Mouse (Mus musculus): ENCODE measurements around the gene Calr. TPM values are rescaled to one million over a fixed set of nuclear protein-coding genes. Genes with fewer than 3 reads are reported as not detected.
"Not testable (repeated sequence)": the region's sequence is repeated elsewhere in the genome, so short reads cannot be mapped to it uniquely, and the experiment has no call there.

Calr gene
- polyA plus RNA-seq, 1 experiment from 2014 or later: 1,018 TPM

- peak overlapping the region; percentile 98 for H3K9ac ChIP-seq
- peak overlapping the region; percentile 96 for H3K27ac ChIP-seq
- peak overlapping the region; percentile 63 for H3K4me2 ChIP-seq (replicated peaks)
- no peaks in the 10 kb centered on the region for H3K9me3 ChIP-seq
- 1% methylated on average over 59 of the region's 59 CpGs for WGBS
- H3K4me3 ChIP-seq: peak overlapping the region; percentile 93
- no peaks in the 10 kb centered on the region for H3K27me3 ChIP-seq
- peaks cover 40% of the 10 kb centered on the region for H3K36me3 ChIP-seq
- ATAC-seq (ENCODE audit: low FRiP score, low read depth): peak; percentile 78
- peaks cover 40% of the 10 kb centered on the region for H3K4me1 ChIP-seq
Observed at GRCm38 (mm10) chr8:84832034-84832717, 14.6 kb downstream of the Calr start.

DNA sequence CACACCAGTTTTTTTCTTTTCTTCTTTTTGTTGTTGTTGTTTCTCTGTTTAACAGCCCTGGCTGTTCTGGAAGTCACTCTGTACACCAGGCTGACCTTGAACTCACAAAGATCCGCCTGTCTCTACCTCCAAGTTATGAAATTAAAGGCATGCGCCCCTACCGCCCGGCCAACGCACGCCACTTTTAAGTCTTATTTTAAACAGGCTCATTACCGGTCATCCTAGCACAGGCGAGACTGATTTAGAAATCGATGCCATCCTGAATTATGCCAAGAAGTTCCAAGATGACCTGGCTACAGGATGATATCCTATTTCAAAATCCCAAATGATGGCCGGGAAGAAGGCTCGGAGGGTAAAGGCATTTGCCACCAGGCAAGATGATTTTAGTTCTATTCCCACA is 15.2 kb downstream of the Calr start, which contains the start of gene Gadd45gip1:
Gene Gadd45gip1, plus strand, starts transcription at position 33 of the 400 bp plus-strand sequence.
- Histone ChIP-seq H3K9ac (peak within 1 kb of the TSS; percentile 98), H3K27ac (peak within 1 kb of the TSS; percentile 96), H3K9me3 (no peaks in the 10 kb centered on the region), H3K27me3 (no peaks in the 10 kb centered on the region), H3K36me3 (peaks cover 33% of the 10 kb centered on the region), H3K4me3 (peak within 1 kb of the TSS; percentile 93), H3K4me1 (peaks cover 33% of the 10 kb centered on the region), H3K4me2 (replicated peaks) (peak within 1 kb of the TSS; percentile 63)
- ATAC-seq (ENCODE audit: low FRiP score, low read depth): no peak
- WGBS: 76% methylated on average over 11 of the region's 11 CpGs

- H3K27me3 ChIP-seq; H3K4me1 ChIP-seq; H3K4me2 ChIP-seq (replicated peaks); H3K36me3 ChIP-seq; H3K9ac ChIP-seq; ATAC-seq (ENCODE audit: low FRiP score, low read depth); H3K9me3 ChIP-seq; H3K27ac ChIP-seq; H3K4me3 ChIP-seq: not testable (repeated sequence)
- WGBS: 86% methylated on average over 2 of the region's 2 CpGs
Observed at GRCm38 (mm10) chr8:84826518-84826917, 20.2 kb downstream of the Calr start.

- no peak for ATAC-seq (ENCODE audit: low FRiP score, low read depth)
- H3K36me3 ChIP-seq: no peaks in the 10 kb centered on the region
- no peaks in the 10 kb centered on the region for H3K27me3 ChIP-seq
- H3K4me1 ChIP-seq: peaks cover 4% of the 10 kb centered on the region; the same call in 1 of the 2 replicates
- H3K27ac ChIP-seq: no peak overlapping the region
- H3K4me3 ChIP-seq: no peak overlapping the region
- H3K9ac ChIP-seq: no peak overlapping the region
- 52% methylated on average over 4 of the region's 4 CpGs for WGBS
- H3K9me3 ChIP-seq: no peaks in the 10 kb centered on the region
- no peak overlapping the region for H3K4me2 ChIP-seq (replicated peaks)
Observed at GRCm38 (mm10) chr8:84825636-84826035, 21.1 kb downstream of the Calr start.

DNA sequence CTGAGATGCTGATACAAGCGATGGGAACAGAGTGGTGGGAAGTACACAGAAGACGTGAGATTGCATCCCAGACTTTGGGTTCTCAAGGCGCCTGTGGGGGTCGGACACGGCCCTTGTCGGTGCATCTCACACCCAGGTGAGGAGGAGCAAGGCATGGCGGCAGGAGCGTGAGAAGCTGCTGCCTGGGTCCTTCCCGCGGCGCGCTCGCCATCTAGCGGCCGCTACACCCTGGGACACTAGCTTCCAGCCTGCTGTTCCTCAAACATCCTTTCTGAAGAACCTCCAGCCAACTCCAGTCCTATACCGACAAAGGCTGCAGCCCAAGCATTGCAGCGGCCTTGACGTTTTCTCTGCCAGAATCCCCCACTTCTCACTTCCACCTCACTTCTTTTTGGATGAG is 23.1 kb downstream of the Calr start:
- 0% methylated on average over 18 of the region's 18 CpGs for WGBS
- ATAC-seq (ENCODE audit: low FRiP score, low read depth): peak; percentile 77
- H3K27me3 ChIP-seq: no peaks in the 10 kb centered on the region
- H3K4me2 ChIP-seq (replicated peaks): peak overlapping the region; percentile 62
- no peak overlapping the region for H3K27ac ChIP-seq
- H3K9ac ChIP-seq: 0 out of 2 replicates have a peak overlapping the region, but pooled peaks have one; percentile 31
- H3K36me3 ChIP-seq: no peaks in the 10 kb centered on the region
- peaks cover 4% of the 10 kb centered on the region; the same call in 1 of the 2 replicates for H3K4me1 ChIP-seq
- no peaks in the 10 kb centered on the region for H3K9me3 ChIP-seq
- peak overlapping the region; percentile 32 for H3K4me3 ChIP-seq

DNA sequence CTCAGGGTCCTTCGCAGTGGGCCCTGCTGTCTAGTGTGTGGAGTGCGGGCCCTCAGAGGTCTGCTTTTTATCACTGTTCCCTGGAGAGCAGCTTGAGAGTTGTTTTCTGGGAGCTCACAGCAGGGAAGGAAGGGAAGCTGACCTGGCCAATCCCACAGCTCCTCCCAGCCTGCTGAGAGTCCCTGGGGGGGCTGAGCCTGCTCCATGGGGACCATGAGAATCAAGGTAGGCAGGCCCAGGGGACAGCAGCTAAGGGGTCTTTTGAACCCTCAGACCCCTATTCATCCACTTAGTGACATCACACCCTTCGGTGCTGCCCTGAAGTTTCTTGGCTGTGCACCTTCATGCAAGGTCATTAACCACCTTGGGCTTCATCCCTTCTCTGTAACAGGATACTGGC is 24.0 kb downstream of the Calr start, which contains the start of gene Dand5:
Gene Dand5, minus strand, starts transcription at position 101 of the 400 bp plus-strand sequence.
- H3K9me3 ChIP-seq: no peaks in the 10 kb centered on the region
- H3K4me2 ChIP-seq (replicated peaks): peak within 1 kb of the TSS; percentile 62
- peaks cover 4% of the 10 kb centered on the region; the same call in 1 of the 2 replicates for H3K4me1 ChIP-seq
- H3K27me3 ChIP-seq: no peaks in the 10 kb centered on the region
- ATAC-seq (ENCODE audit: low FRiP score, low read depth): no peak
- H3K9ac ChIP-seq: 0 out of 2 replicates have a peak within 1 kb of the TSS, but pooled peaks have one; percentile 31
- H3K27ac ChIP-seq: no peak within 1 kb of the TSS
- peak within 1 kb of the TSS; percentile 32 for H3K4me3 ChIP-seq
- no peaks in the 10 kb centered on the region for H3K36me3 ChIP-seq
- 31% methylated on average over 3 of the region's 3 CpGs for WGBS

- no peak for ATAC-seq (ENCODE audit: low FRiP score, low read depth)
- Histone ChIP-seq H3K9ac (no peak overlapping the region), H3K27ac (no peak overlapping the region), H3K4me3 (no peak overlapping the region), H3K36me3 (no peaks in the 10 kb centered on the region), H3K4me2 (replicated peaks) (no peak overlapping the region), H3K9me3 (no peaks in the 10 kb centered on the region), H3K4me1 (peaks cover 20% of the 10 kb centered on the region), H3K27me3 (peaks cover 21% of the 10 kb centered on the region)
- WGBS: 79% methylated on average over 17 of the region's 17 CpGs
Observed at GRCm38 (mm10) chr8:84816117-84816516, 30.6 kb downstream of the Calr start.

DNA sequence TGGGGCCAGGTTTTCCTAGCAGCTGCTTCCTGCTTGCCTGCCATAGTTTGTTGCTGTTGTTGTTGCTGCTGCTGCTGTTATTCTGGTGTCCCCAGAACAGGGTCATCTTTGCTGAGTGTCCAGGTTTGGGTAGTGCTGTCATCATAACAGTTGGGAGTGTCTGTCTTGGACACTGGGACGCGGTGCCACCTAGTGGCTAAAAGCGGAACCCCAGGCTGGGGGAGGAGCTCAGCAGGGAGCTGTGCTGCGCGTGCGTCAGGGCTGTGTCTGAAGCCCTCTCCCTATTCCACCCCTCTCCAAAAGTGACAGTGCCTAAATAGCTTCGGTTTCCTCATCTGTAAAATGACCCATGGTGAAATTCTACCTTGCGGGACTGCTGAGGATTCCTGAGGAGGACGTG is 31.2 kb downstream of the Calr start:
- 0 out of 2 replicates have a peak overlapping the region, but pooled peaks have one; percentile 31 for H3K9ac ChIP-seq
- H3K27ac ChIP-seq: no peak overlapping the region
- 8% methylated on average over 9 of the region's 9 CpGs for WGBS
- peaks cover 21% of the 10 kb centered on the region for H3K27me3 ChIP-seq
- H3K4me1 ChIP-seq: peaks cover 23% of the 10 kb centered on the region
- no peak overlapping the region for H3K4me3 ChIP-seq
- no peaks in the 10 kb centered on the region for H3K9me3 ChIP-seq
- H3K36me3 ChIP-seq: no peaks in the 10 kb centered on the region
- H3K4me2 ChIP-seq (replicated peaks): no peak overlapping the region
- ATAC-seq (ENCODE audit: low FRiP score, low read depth): peak; percentile 55; the same call in 1 of the 2 replicates

DNA sequence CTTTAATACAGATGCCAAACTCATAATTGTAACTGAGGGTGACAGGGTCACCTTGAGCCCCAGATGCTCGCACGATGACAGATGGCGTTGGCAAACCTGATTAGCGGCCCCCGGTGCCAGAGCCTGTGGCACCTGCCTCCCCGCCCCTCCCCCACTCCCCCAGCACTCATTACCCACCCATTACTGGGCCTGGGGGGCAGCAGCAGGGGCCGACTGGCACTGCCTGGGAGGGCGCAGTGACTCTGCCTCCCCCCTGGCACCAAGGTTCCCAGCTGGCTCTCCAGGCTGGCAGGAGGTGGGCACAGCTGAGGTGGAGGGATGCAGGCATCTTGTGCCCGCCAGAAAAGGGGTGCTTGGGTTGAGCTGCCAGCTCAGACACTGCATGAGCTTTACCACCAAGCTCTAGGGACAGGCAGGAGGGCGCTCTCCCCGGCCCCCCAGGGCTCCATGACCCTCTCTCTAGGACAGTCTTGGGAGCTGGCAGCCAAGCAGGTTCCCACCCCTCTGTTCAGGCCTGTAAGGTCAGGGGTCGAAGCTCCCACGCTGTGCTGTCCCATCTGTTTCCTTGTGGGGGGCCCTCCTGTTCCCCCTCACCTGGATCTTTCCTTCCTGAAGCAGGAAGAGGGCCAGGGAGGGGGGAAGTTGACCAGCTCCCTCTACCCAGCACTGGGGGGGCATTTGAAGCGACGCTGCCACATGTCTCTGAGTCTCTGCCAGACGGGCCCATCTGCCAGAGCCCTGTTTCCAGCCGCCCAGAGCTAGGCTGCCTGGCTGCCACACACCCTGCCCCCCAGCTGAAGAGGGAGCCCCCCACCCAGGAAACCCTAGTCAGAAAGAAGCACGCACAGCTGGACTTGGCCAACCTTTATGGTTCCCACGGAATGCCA is 31.9 kb downstream of the Calr start:
- Histone ChIP-seq H3K4me1 (peaks cover 26% of the 10 kb centered on the region), H3K36me3 (no peaks in the 10 kb centered on the region), H3K27ac (no peak overlapping the region), H3K4me2 (replicated peaks) (no peak overlapping the region), H3K27me3 (peaks cover 21% of the 10 kb centered on the region), H3K9me3 (no peaks in the 10 kb centered on the region), H3K9ac (peak overlapping the region; percentile 31; the same call in 1 of the 2 replicates), H3K4me3 (no peak overlapping the region)
- ATAC-seq (ENCODE audit: low FRiP score, low read depth): no peak
- 45% methylated on average over 19 of the region's 19 CpGs for WGBS

- Histone ChIP-seq H3K4me1 (peaks cover 26% of the 10 kb centered on the region), H3K4me2 (replicated peaks) (no peak overlapping the region), H3K9ac (no peak overlapping the region), H3K9me3 (no peaks in the 10 kb centered on the region), H3K4me3 (no peak overlapping the region), H3K27me3 (peaks cover 25% of the 10 kb centered on the region), H3K27ac (no peak overlapping the region), H3K36me3 (no peaks in the 10 kb centered on the region)
- ATAC-seq (ENCODE audit: low FRiP score, low read depth): no peak
- 81% methylated on average over 11 of the region's 11 CpGs for WGBS
Observed at GRCm38 (mm10) chr8:84814240-84814554, 32.5 kb downstream of the Calr start.

DNA sequence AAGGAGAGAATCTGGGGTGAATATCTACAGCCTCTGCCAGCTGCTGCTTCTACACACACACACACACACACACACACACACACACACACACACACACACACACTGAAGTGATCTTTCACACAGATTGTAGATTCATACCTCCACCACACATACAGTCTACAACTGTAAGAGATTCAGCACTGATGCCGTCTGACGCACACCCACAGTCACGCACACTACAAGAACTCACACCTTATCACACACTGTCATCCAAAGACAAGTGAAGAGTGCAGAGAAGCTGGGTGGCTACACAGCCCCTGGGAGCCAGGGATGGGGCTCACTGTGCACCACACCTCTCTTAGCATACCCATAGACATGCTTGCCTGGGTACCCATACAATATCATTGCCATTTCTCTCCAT is 32.9 kb downstream of the Calr start:
- no peak overlapping the region for H3K4me3 ChIP-seq
- no peak overlapping the region for H3K27ac ChIP-seq
- peaks cover 25% of the 10 kb centered on the region for H3K27me3 ChIP-seq
- no peak for ATAC-seq (ENCODE audit: low FRiP score, low read depth)
- no peak overlapping the region for H3K9ac ChIP-seq
- no peaks in the 10 kb centered on the region for H3K9me3 ChIP-seq
- H3K4me1 ChIP-seq: peaks cover 28% of the 10 kb centered on the region
- 89% methylated on average over 3 of the region's 3 CpGs for WGBS
- no peak overlapping the region for H3K4me2 ChIP-seq (replicated peaks)
- no peaks in the 10 kb centered on the region for H3K36me3 ChIP-seq

- Histone ChIP-seq H3K27me3 (peaks cover 30% of the 10 kb centered on the region), H3K4me2 (replicated peaks) (no peak overlapping the region), H3K36me3 (no peaks in the 10 kb centered on the region), H3K27ac (no peak overlapping the region), H3K9ac (no peak overlapping the region), H3K9me3 (no peaks in the 10 kb centered on the region), H3K4me1 (peaks cover 34% of the 10 kb centered on the region), H3K4me3 (no peak overlapping the region)
- no peak for ATAC-seq (ENCODE audit: low FRiP score, low read depth)
- 2% methylated on average over 5 of the region's 5 CpGs for WGBS
Observed at GRCm38 (mm10) chr8:84813059-84813458, 33.7 kb downstream of the Calr start.

Measured in limb, embryonic 13.5 days (tissue).